Mouse (Mus musculus): ENCODE results near the gene Hand2. TPM values are rescaled to one million over a fixed set of nuclear protein-coding genes. Genes with fewer than 3 reads are reported as not detected.

The Hand2 gene
- polyA plus RNA-seq, 1 experiment from 2014 or later = 0.58 TPM

GRCm38 (mm10) chr8:57313583-57313982 lies 7.2 kb upstream of the Hand2 start:
- Histone ChIP-seq H3K27me3 (ENCODE audit: control insufficient read depth, insufficient read depth, low read depth, low read length) (peaks cover 54% of the 10 kb centered on the region), H3K36me3 (ENCODE audit: control insufficient read depth, insufficient read depth) (no peaks in the 10 kb centered on the region), H3K4me1 (ENCODE audit: control insufficient read depth, low read depth, low read length) (no peaks in the 10 kb centered on the region; the same call in 1 of the 2 replicates), H3K27ac (ENCODE audit: low read length) (no peak overlapping the region), H3K9ac (ENCODE audit: low read depth, low read length) (no peak overlapping the region), H3K9me3 (replicated peaks; ENCODE audit: control insufficient read depth, low read length) (no peaks in the 10 kb centered on the region), H3K4me2 (ENCODE audit: low read depth, low read length) (no peak overlapping the region), H3K4me3 (ENCODE audit: low read depth, low read length) (no peak overlapping the region)
- WGBS (ENCODE audit: insufficient replicate concordance) = 17% methylated on average over 10 of the region's 10 CpGs
- no peak for ATAC-seq (ENCODE audit: low read depth)

DNA sequence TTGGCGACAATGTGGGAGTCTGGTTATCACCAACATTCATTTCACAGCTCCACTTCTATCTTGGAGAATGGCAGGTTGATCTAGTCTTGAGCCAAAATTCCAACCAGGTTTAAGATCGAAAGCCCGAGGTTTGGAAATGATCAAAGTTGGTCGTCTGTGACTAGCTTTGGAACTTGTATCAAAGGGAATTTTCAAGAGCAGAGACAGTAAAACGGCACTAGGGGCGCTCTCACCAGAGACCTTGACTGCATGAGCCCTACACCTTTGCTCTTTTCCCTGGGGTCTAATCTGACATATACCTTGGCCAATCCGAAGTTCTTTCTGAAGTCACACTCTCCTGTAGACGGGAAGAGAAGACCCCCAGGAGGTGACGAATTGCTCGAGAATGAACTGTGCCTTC lies 6.6 kb upstream of the Hand2 start:
- H3K9me3 ChIP-seq (replicated peaks; ENCODE audit: control insufficient read depth, low read length) = no peaks in the 10 kb centered on the region
- WGBS (ENCODE audit: insufficient replicate concordance) = 6% methylated on average over 10 of the region's 10 CpGs
- no peak overlapping the region for H3K4me3 ChIP-seq (ENCODE audit: low read depth, low read length)
- H3K27me3 ChIP-seq (ENCODE audit: control insufficient read depth, insufficient read depth, low read depth, low read length) = peaks cover 60% of the 10 kb centered on the region
- H3K4me2 ChIP-seq (ENCODE audit: low read depth, low read length) = no peak overlapping the region
- H3K27ac ChIP-seq (ENCODE audit: low read length) = no peak overlapping the region
- ATAC-seq (ENCODE audit: low read depth) = no peak
- no peak overlapping the region for H3K9ac ChIP-seq (ENCODE audit: low read depth, low read length)
- H3K4me1 ChIP-seq (ENCODE audit: control insufficient read depth, low read depth, low read length) = no peaks in the 10 kb centered on the region; the same call in 1 of the 2 replicates
- H3K36me3 ChIP-seq (ENCODE audit: control insufficient read depth, insufficient read depth) = no peaks in the 10 kb centered on the region

- H3K27me3 ChIP-seq (ENCODE audit: control insufficient read depth, insufficient read depth, low read depth, low read length) = peaks cover 73% of the 10 kb centered on the region
- H3K4me3 ChIP-seq (ENCODE audit: low read depth, low read length) = no peak overlapping the region
- H3K4me1 ChIP-seq (ENCODE audit: control insufficient read depth, low read depth, low read length) = no peaks in the 10 kb centered on the region; the same call in 1 of the 2 replicates
- H3K9me3 ChIP-seq (replicated peaks; ENCODE audit: control insufficient read depth, low read length) = no peaks in the 10 kb centered on the region
- no peak for ATAC-seq (ENCODE audit: low read depth)
- WGBS (ENCODE audit: insufficient replicate concordance) = 15% methylated on average over 3 of the region's 3 CpGs
- H3K36me3 ChIP-seq (ENCODE audit: control insufficient read depth, insufficient read depth) = no peaks in the 10 kb centered on the region
- H3K27ac ChIP-seq (ENCODE audit: low read length) = no peak overlapping the region
- no peak overlapping the region for H3K9ac ChIP-seq (ENCODE audit: low read depth, low read length)
- H3K4me2 ChIP-seq (ENCODE audit: low read depth, low read length) = no peak overlapping the region
Measured at GRCm38 (mm10) chr8:57315471-57315870, 5.3 kb upstream of the Hand2 start.

- Histone ChIP-seq H3K27ac (ENCODE audit: low read length) (no peak overlapping the region), H3K36me3 (ENCODE audit: control insufficient read depth, insufficient read depth) (no peaks in the 10 kb centered on the region), H3K27me3 (ENCODE audit: control insufficient read depth, insufficient read depth, low read depth, low read length) (peaks cover 80% of the 10 kb centered on the region), H3K4me1 (ENCODE audit: control insufficient read depth, low read depth, low read length) (no peaks in the 10 kb centered on the region; the same call in none of the 2 replicates), H3K9me3 (replicated peaks; ENCODE audit: control insufficient read depth, low read length) (no peaks in the 10 kb centered on the region), H3K4me3 (ENCODE audit: low read depth, low read length) (no peak overlapping the region), H3K4me2 (ENCODE audit: low read depth, low read length) (no peak overlapping the region), H3K9ac (ENCODE audit: low read depth, low read length) (no peak overlapping the region)
- no peak for ATAC-seq (ENCODE audit: low read depth)
Measured at GRCm38 (mm10) chr8:57317107-57317506, 3.7 kb upstream of the Hand2 start.

DNA sequence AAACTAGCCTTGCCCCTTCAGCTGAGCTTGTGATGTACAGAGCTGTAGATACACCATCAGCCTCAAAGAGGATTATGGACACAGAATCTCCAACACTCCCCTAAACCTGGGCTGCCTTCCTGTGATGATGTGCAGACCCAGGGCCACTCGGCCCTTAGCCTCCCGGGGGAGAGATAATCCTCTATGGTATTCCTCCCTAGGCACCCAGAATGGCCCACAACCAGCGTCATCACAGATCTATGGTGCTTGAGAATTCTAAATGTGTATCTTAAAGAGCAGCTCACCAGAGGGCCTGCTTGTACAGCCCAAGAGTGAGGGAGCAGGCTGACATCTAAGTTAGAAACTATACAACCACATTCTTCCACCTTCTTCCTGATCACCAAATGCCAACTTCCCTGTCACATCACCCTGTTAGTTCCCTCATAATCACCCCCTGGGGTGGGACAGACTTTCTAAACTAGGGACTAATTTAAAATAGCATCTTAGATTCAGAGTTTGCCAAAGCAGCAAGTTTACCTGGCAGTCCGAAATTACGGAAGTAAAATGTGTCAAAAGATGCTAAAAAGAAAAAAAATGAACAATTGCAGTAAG lies 2.8 kb upstream of the Hand2 start:
- Histone ChIP-seq H3K9ac (ENCODE audit: low read depth, low read length) (no peak overlapping the region), H3K4me1 (ENCODE audit: control insufficient read depth, low read depth, low read length) (no peaks in the 10 kb centered on the region; the same call in 1 of the 2 replicates), H3K4me3 (ENCODE audit: low read depth, low read length) (no peak overlapping the region), H3K36me3 (ENCODE audit: control insufficient read depth, insufficient read depth) (no peaks in the 10 kb centered on the region), H3K27me3 (ENCODE audit: control insufficient read depth, insufficient read depth, low read depth, low read length) (peaks cover 80% of the 10 kb centered on the region), H3K4me2 (ENCODE audit: low read depth, low read length) (no peak overlapping the region), H3K27ac (ENCODE audit: low read length) (no peak overlapping the region), H3K9me3 (replicated peaks; ENCODE audit: control insufficient read depth, low read length) (no peaks in the 10 kb centered on the region)
- ATAC-seq (ENCODE audit: low read depth) = no peak
- 12% methylated on average over 5 of the region's 5 CpGs for WGBS (ENCODE audit: insufficient replicate concordance)

DNA sequence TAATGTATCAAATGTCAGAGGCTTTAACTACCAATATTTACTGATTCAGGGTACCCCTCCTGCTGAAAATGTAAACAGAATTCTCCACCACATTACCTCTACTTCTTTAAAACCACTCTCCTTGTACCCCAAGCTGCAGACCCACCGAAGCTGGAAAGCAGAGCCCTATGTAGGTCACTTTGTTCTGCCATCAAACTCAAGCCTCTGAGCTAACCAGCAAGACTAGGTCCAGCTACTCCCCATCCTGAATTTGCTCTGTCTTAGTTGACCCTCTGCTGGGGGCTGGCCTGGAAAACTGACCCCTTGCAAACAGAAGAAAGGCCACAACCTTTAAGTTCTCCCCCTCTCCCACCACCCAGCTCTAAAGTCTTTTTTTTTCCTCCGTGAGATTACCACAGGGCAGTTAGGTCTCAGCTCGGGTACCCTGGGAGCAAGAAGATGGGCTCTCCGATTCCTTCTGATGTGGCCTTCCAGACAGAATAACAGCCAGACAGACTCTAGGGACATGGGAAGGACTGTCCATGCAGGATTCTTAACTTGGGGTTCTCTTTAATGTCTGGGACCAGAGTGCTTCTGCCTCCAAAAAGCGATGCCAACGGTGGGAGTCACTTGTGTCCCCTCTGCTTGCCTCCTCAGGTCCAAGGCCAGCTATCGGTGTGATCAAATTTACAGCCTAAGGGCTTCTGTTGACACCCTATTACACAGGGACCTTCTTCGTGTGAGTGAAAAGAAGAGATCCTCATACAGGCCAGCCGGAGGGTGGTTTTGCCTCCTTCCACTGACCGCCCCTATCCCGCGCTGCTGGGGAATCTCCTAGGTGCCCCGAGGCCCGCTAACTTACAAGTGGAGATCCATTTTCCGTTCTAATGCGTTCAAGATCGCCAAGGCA lies 1.4 kb upstream of the Hand2 start:
- no peak overlapping the region for H3K4me2 ChIP-seq (ENCODE audit: low read depth, low read length)
- no peak for ATAC-seq (ENCODE audit: low read depth)
- peaks cover 81% of the 10 kb centered on the region for H3K27me3 ChIP-seq (ENCODE audit: control insufficient read depth, insufficient read depth, low read depth, low read length)
- H3K36me3 ChIP-seq (ENCODE audit: control insufficient read depth, insufficient read depth) = no peaks in the 10 kb centered on the region
- H3K9me3 ChIP-seq (replicated peaks; ENCODE audit: control insufficient read depth, low read length) = no peaks in the 10 kb centered on the region
- H3K9ac ChIP-seq (ENCODE audit: low read depth, low read length) = 0 out of 2 replicates have a peak overlapping the region, but pooled peaks have one; percentile 3
- peak overlapping the region; percentile 21; the same call in 1 of the 2 replicates for H3K4me3 ChIP-seq (ENCODE audit: low read depth, low read length)
- H3K4me1 ChIP-seq (ENCODE audit: control insufficient read depth, low read depth, low read length) = no peaks in the 10 kb centered on the region; the same call in 1 of the 2 replicates
- 8% methylated on average over 17 of the region's 17 CpGs for WGBS (ENCODE audit: insufficient replicate concordance)
- no peak overlapping the region for H3K27ac ChIP-seq (ENCODE audit: low read length)

DNA sequence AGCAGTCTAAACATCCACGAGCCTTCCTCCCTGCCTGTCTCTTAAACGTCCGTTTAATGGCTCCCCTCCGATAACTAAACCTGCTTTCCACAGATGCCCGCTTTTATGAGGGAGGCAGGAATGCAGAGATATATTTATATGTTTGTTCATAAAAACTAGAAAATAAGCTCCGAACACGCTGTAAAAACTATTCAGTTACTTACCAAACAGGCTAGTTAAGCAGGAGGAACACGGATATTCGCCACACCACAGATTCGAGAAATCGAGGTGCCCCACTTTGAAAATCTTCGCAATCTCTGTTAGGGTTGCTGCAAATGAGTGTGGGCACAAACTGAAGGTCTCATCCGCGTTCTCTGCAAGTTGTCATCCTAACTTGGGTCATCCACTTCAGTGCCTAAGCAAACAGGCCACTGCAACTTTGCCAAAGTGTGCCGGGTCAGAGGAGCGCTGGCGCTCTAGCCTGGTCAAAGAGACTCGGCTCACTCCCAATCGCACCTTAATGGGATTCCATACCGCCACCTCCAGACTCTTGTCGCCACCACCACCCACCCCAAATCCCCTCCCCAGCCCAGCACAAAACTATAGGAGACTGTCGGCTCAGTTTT lies 700 bp upstream of the Hand2 start:
- no peaks in the 10 kb centered on the region; the same call in 1 of the 2 replicates for H3K4me1 ChIP-seq (ENCODE audit: control insufficient read depth, low read depth, low read length)
- H3K27me3 ChIP-seq (ENCODE audit: control insufficient read depth, insufficient read depth, low read depth, low read length) = peaks cover 84% of the 10 kb centered on the region
- H3K9me3 ChIP-seq (replicated peaks; ENCODE audit: control insufficient read depth, low read length) = no peaks in the 10 kb centered on the region
- ATAC-seq (ENCODE audit: low read depth) = no peak
- peak overlapping the region; percentile 21; the same call in 1 of the 2 replicates for H3K4me3 ChIP-seq (ENCODE audit: low read depth, low read length)
- H3K27ac ChIP-seq (ENCODE audit: low read length) = no peak overlapping the region
- H3K36me3 ChIP-seq (ENCODE audit: control insufficient read depth, insufficient read depth) = no peaks in the 10 kb centered on the region
- WGBS (ENCODE audit: insufficient replicate concordance) = 2% methylated on average over 22 of the region's 22 CpGs
- H3K4me2 ChIP-seq (ENCODE audit: low read depth, low read length) = no peak overlapping the region
- 0 out of 2 replicates have a peak overlapping the region, but pooled peaks have one; percentile 3 for H3K9ac ChIP-seq (ENCODE audit: low read depth, low read length)

- H3K4me2 ChIP-seq (ENCODE audit: low read depth, low read length) = peak overlapping the region; percentile 34
- H3K4me3 ChIP-seq (ENCODE audit: low read depth, low read length) = peak overlapping the region; percentile 44
- peaks cover 94% of the 10 kb centered on the region for H3K27me3 ChIP-seq (ENCODE audit: control insufficient read depth, insufficient read depth, low read depth, low read length)
- no peak for ATAC-seq (ENCODE audit: low read depth)
- under 1% methylated on average over 54 of the region's 64 CpGs for WGBS (ENCODE audit: insufficient replicate concordance)
- no peak overlapping the region for H3K27ac ChIP-seq (ENCODE audit: low read length)
- no peaks in the 10 kb centered on the region for H3K36me3 ChIP-seq (ENCODE audit: control insufficient read depth, insufficient read depth)
- H3K9ac ChIP-seq (ENCODE audit: low read depth, low read length) = no peak overlapping the region
- no peaks in the 10 kb centered on the region for H3K9me3 ChIP-seq (replicated peaks; ENCODE audit: control insufficient read depth, low read length)
- no peaks in the 10 kb centered on the region; the same call in 1 of the 2 replicates for H3K4me1 ChIP-seq (ENCODE audit: control insufficient read depth, low read depth, low read length)
Measured at GRCm38 (mm10) chr8:57321898-57322895, 1.4 kb downstream of the Hand2 start.
